Mouse (Mus musculus): ENCODE measurements at regions not wholly inside any gene's neighbourhood (a gene's known extent, or its start where the extent isn't known, plus 50 kb on each side); places are given as distances from the start of the nearest gene placed in this dataset.

DNA sequence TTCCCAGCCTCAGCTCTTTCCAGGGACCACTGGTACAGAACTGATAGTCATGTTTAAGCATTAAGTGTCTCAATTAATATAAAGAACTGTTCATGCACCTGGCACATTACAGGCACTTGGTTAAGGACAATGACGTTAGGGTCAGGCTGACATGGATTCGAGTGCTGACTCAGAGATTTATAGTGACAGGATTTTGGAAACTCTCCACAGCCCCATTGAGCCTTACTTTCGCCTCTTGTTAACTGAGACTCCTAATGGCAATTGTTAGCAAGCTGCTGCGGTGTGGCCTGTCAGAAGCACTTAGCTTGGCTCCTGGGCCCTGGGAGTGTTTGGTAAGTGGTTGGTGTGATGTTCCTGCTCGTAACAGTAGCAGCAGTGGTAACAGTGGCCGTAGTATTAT lies 644.4 kb downstream of the Dhx35 start:
- TF ChIP-seq POLR2A (IDR thresholded peaks at IDR 0.05; ENCODE audit: low read depth, low read length) (no peak), CTCF (IDR thresholded peaks at IDR 0.05; ENCODE audit: extremely low read depth, insufficient read depth, insufficient read length, insufficient replicate concordance) (no peak)
